Mouse (Mus musculus) heart, postnatal 36 days (tissue): ENCODE measurements around the gene Mpp6. TPM values are rescaled to one million over a fixed set of nuclear protein-coding genes. Genes with fewer than 3 reads are reported as not detected.
A peak's percentile ranks its signal among the peaks of the same experiment; 100 is the strongest.

Source experiments
- DNase-seq, 2 experiments: peaks; one replicate each; pipeline ENCODE4 v3.0.0; 2021 to 2022
- intact Hi-C: fragments of 180-260 bp; cut with DNase I; formaldehyde crosslinking; loops from one replicate; pipeline ENCODE4 v1.15.1; 2025
- total RNA-seq, 2 experiments: library from RNA; stranded (reverse); gene quantifications; 2 replicates each; pipeline ENCODE4 v1.2.3; 2021

Gene Mpp6
- total RNA-seq, 2 experiments from 2014 or later, result 59.2 to 64.2 TPM

GRCm38 (mm10) chr6:50139526-50139925 is 29.5 kb downstream of the Mpp6 start:
- no peak for DNase-seq
- intact Hi-C loops, result no loop called here

GRCm38 (mm10) chr6:50146158-50146557 is 36.1 kb downstream of the Mpp6 start:
- DNase-seq, result no peak
- intact Hi-C loops, result no loop called here

GRCm38 (mm10) chr6:50149378-50149777 is 39.3 kb downstream of the Mpp6 start:
- intact Hi-C loops, result no loop called here
- DNase-seq, result no peak

GRCm38 (mm10) chr6:50159842-50160241 is 49.8 kb downstream of the Mpp6 start:
- no peak for DNase-seq

GRCm38 (mm10) chr6:50163013-50163412 is 53.0 kb downstream of the Mpp6 start:
- no peak for DNase-seq
- intact Hi-C loops, result loop anchor here (5.0 kb wide), 1 partner anchor 51 kb away; the partner anchor contains the start of gene Mpp6

More at GRCm38 (mm10) chr6:50159842-50160241, 49.8 kb downstream of the Mpp6 start:
- intact Hi-C loops, result loop anchor here (5.0 kb wide), 1 partner anchor 48 kb away; the partner anchor contains the start of gene Mpp6

- intact Hi-C loops, result no loop called here
- DNase-seq, result no peak
Observed at GRCm38 (mm10) chr6:50168821-50169220, 58.8 kb downstream of the Mpp6 start.

GRCm38 (mm10) chr6:50169771-50170170 is 59.7 kb downstream of the Mpp6 start:
- no peak for DNase-seq
- intact Hi-C loops, result no loop called here

GRCm38 (mm10) chr6:50175736-50176135 is 65.7 kb downstream of the Mpp6 start:
- DNase-seq, result no peak
- intact Hi-C loops, result no loop called here

GRCm38 (mm10) chr6:50180189-50180588 is 70.1 kb downstream of the Mpp6 start:
- DNase-seq, result peak; percentile 11 to 32

GRCm38 (mm10) chr6:50187955-50188354 is 77.9 kb downstream of the Mpp6 start:
- intact Hi-C loops, result no loop called here
- peak in 1 of 2 experiments; percentile 27 for DNase-seq

More at GRCm38 (mm10) chr6:50180189-50180588, 70.1 kb downstream of the Mpp6 start:
- intact Hi-C loops, result loop anchor here (1.0 to 5.0 kb wide), 3 partner anchors 67 to 663 kb away; no protein-coding TSS in a partner anchor

- intact Hi-C loops, result no loop called here
- DNase-seq, result no peak
Observed at GRCm38 (mm10) chr6:50189376-50189775, 79.3 kb downstream of the Mpp6 start.

- intact Hi-C loops, result loop anchor here (5.0 kb wide), 1 partner anchor 101 kb away; no protein-coding TSS in a partner anchor
- no peak for DNase-seq
Observed at GRCm38 (mm10) chr6:50191605-50192004, 81.6 kb downstream of the Mpp6 start.

- intact Hi-C loops, result loop anchor here (5.0 kb wide), 1 partner anchor 100 kb away; no protein-coding TSS in a partner anchor
- DNase-seq, result no peak
Observed at GRCm38 (mm10) chr6:50192169-50192568, 82.1 kb downstream of the Mpp6 start.

- intact Hi-C loops, result loop anchor here (5.0 kb wide), 1 partner anchor 99 kb away; no protein-coding TSS in a partner anchor
Observed at GRCm38 (mm10) chr6:50192822-50193221, 82.8 kb downstream of the Mpp6 start.

GRCm38 (mm10) chr6:50193851-50194250 is 83.8 kb downstream of the Mpp6 start:
- DNase-seq, result no peak
- intact Hi-C loops, result loop anchor here (5.0 kb wide), 1 partner anchor 98 kb away; no protein-coding TSS in a partner anchor

More at GRCm38 (mm10) chr6:50192822-50193221, 82.8 kb downstream of the Mpp6 start:
- DNase-seq, result no peak

- intact Hi-C loops, result no loop called here
- no peak for DNase-seq
Observed at GRCm38 (mm10) chr6:50204356-50204755, 94.3 kb downstream of the Mpp6 start.

GRCm38 (mm10) chr6:50205093-50205492 is 95.1 kb downstream of the Mpp6 start:
- intact Hi-C loops, result no loop called here

GRCm38 (mm10) chr6:50214711-50215372 is 104.8 kb downstream of the Mpp6 start:
- intact Hi-C loops, result no loop called here
- DNase-seq, result no peak

More at GRCm38 (mm10) chr6:50205093-50205492, 95.1 kb downstream of the Mpp6 start:
- DNase-seq, result no peak

GRCm38 (mm10) chr6:50215373-50215745 is 105.3 kb downstream of the Mpp6 start:
- intact Hi-C loops, result no loop called here
- no peak for DNase-seq

GRCm38 (mm10) chr6:50215986-50216385 is 105.9 kb downstream of the Mpp6 start:
- intact Hi-C loops, result no loop called here
- DNase-seq, result no peak

GRCm38 (mm10) chr6:50218628-50219027 is 108.6 kb downstream of the Mpp6 start:
- no peak for DNase-seq
- intact Hi-C loops, result no loop called here

- no peak for DNase-seq
- intact Hi-C loops, result no loop called here
Observed at GRCm38 (mm10) chr6:50219066-50219465, 109.0 kb downstream of the Mpp6 start.
